Mouse (Mus musculus) lung, adult 2 months (tissue): ENCODE measurements around the gene Csf2rb2. TPM values are rescaled to one million over a fixed set of nuclear protein-coding genes. Genes with fewer than 3 reads are reported as not detected.
"Not testable (repeated sequence)": the region's sequence is repeated elsewhere in the genome, so short reads cannot be mapped to it uniquely, and the experiment has no call there.

Source experiments
- DNase-seq: peaks from one replicate; pipeline ENCODE4 v3.0.0; 2022
- H3K4me1 ChIP-seq: fragments of 200-500 bp; 2 replicates; pipeline ENCODE4 v1.6.1; 2011; ENCODE audit warnings: low read length; ENCODE audit not compliant: control insufficient read depth, insufficient read depth
- H3K4me3 ChIP-seq: fragments of 200-500 bp; replicated peaks from 2 replicates; pipeline ENCODE3; 2011; ENCODE audit warnings: low read depth, mild to moderate bottlenecking, control low read depth, low read length; ENCODE audit errors: extremely low read depth
- CTCF ChIP-seq: fragments of 200-500 bp; IDR thresholded peaks from 2 replicates; pipeline ENCODE4 v1.5.1; 2011; ENCODE audit warnings: mild to moderate bottlenecking, low read length, control low read depth; ENCODE audit not compliant: insufficient read depth
- POLR2A ChIP-seq: fragments of 200-500 bp; IDR thresholded peaks from 2 replicates; pipeline ENCODE4 v1.6.1; 2011; ENCODE audit warnings: low read depth, mild to moderate bottlenecking, control low read depth, low read length, borderline replicate concordance; ENCODE audit errors: extremely low read depth
- WGBS: fragments of 180-500 bp; shearing (Covaris S2); methylation state at CpG from one replicate; pipeline ENCODE4 v1.1.7; 2018; 5-methylcytosine and 5-hydroxymethylcytosine counted together
- polyA plus RNA-seq: library from polyadenylated mRNA; depleted of rRNA; stranded (reverse); fragments of >200 nt; gene quantifications from 2 replicates; pipeline ENCODE4 v1.2.3, GENCODE M21; 2012

Csf2rb2 gene
- polyA plus RNA-seq, 1 experiment: 9.5 TPM

- TF ChIP-seq CTCF (no peak), POLR2A (no peak)
- Histone ChIP-seq H3K4me3 (no peak overlapping the region), H3K4me1 (no peaks in the 10 kb centered on the region)
- WGBS: 53% methylated on average over 5 of the region's 5 CpGs
- no peak for DNase-seq
Measured at GRCm38 (mm10) chr15:78331523-78332340, 26.2 kb upstream of the Csf2rb2 start.

- 87% methylated on average over 4 of the region's 4 CpGs for whole genome bisulfite sequencing
- DNase-seq: no peak
- no peaks in the 10 kb centered on the region for H3K4me1 ChIP-seq
- TF ChIP-seq CTCF: no peak
- TF ChIP-seq POLR2A: no peak
- H3K4me3 ChIP-seq: no peak overlapping the region
Measured at GRCm38 (mm10) chr15:78330706-78331105, 25.2 kb upstream of the Csf2rb2 start.

- not testable (repeated sequence) for DNase-seq, H3K4me1 ChIP-seq, H3K4me3 ChIP-seq
- WGBS: 84% methylated on average over 6 of the region's 6 CpGs
Measured at GRCm38 (mm10) chr15:78329972-78330371, 24.5 kb upstream of the Csf2rb2 start.

GRCm38 (mm10) chr15:78328520-78329097, 23.1 kb upstream of the Csf2rb2 start:
- no peak overlapping the region for H3K4me3 ChIP-seq
- WGBS: 82% methylated on average over 3 of the region's 3 CpGs
- H3K4me1 ChIP-seq: no peaks in the 10 kb centered on the region
- no peak for DNase-seq
- TF ChIP-seq CTCF (no peak), POLR2A (no peak)

GRCm38 (mm10) chr15:78327753-78328341, 22.3 kb upstream of the Csf2rb2 start:
- DNase-seq, H3K4me1 ChIP-seq, H3K4me3 ChIP-seq: not testable (repeated sequence)
- 71% methylated on average over 6 of the region's 6 CpGs for WGBS

- no peak for TF ChIP-seq POLR2A
- no peak for TF ChIP-seq CTCF
- Histone ChIP-seq H3K4me3 (peak overlapping the region; percentile 21), H3K4me1 (no peaks in the 10 kb centered on the region)
- DNase-seq: no peak
- 89% methylated on average over 10 of the region's 10 CpGs for WGBS
Measured at GRCm38 (mm10) chr15:78326747-78327146, 21.2 kb upstream of the Csf2rb2 start.

GRCm38 (mm10) chr15:78325671-78326339, 20.3 kb upstream of the Csf2rb2 start, which contains the start of gene Csf2rb:
TSS of gene Csf2rb (plus strand) at chr15:78325752.
- Histone ChIP-seq H3K4me3 (peak within 1 kb of the TSS; percentile 12), H3K4me1 (no peaks in the 10 kb centered on the region)
- 42% methylated on average over 11 of the region's 11 CpGs for WGBS
- no peak for DNase-seq
- no peak for TF ChIP-seq CTCF

- no peak for DNase-seq
- 93% methylated on average over 2 of the region's 2 CpGs for WGBS
- no peak for TF ChIP-seq CTCF
- no peak for TF ChIP-seq POLR2A
- H3K4me1 ChIP-seq: no peaks in the 10 kb centered on the region
- H3K4me3 ChIP-seq: no peak overlapping the region
Measured at GRCm38 (mm10) chr15:78324294-78324693, 18.8 kb upstream of the Csf2rb2 start.

- TF ChIP-seq POLR2A (no peak), CTCF (no peak)
- WGBS: 65% methylated on average over 1 of the region's 1 CpGs
Measured at GRCm38 (mm10) chr15:78323366-78323765, 17.8 kb upstream of the Csf2rb2 start.

GRCm38 (mm10) chr15:78320825-78321496, 15.4 kb upstream of the Csf2rb2 start:
- Histone ChIP-seq H3K4me1 (no peaks in the 10 kb centered on the region), H3K4me3 (no peak overlapping the region)
- 11% methylated on average over 5 of the region's 5 CpGs for WGBS
- peak; percentile 54 for DNase-seq
- peak; percentile 76 for TF ChIP-seq CTCF
- TF ChIP-seq POLR2A: no peak

More at GRCm38 (mm10) chr15:78323366-78323765, 17.8 kb upstream of the Csf2rb2 start:
- DNase-seq: no peak
- Histone ChIP-seq H3K4me3 (no peak overlapping the region), H3K4me1 (no peaks in the 10 kb centered on the region)

- not testable (repeated sequence) for H3K4me3 ChIP-seq, DNase-seq, H3K4me1 ChIP-seq
- 60% methylated on average over 2 of the region's 2 CpGs for WGBS
Measured at GRCm38 (mm10) chr15:78318338-78319171, 13.0 kb upstream of the Csf2rb2 start.

- not testable (repeated sequence) for H3K4me3 ChIP-seq, DNase-seq, H3K4me1 ChIP-seq
- 75% methylated on average over 5 of the region's 5 CpGs for WGBS
Measured at GRCm38 (mm10) chr15:78313659-78314058, 8.1 kb upstream of the Csf2rb2 start.
